Mouse (Mus musculus): ENCODE results near the gene Fam120c. TPM values are rescaled to one million over a fixed set of nuclear protein-coding genes. Genes with fewer than 3 reads are reported as not detected.

The Fam120c gene
- 3.1 and 3.3 TPM in 2 replicates for polyA plus RNA-seq (2015; fragmentation: Nextera tagmentation; extraction: Ambion mirVana)

DNA sequence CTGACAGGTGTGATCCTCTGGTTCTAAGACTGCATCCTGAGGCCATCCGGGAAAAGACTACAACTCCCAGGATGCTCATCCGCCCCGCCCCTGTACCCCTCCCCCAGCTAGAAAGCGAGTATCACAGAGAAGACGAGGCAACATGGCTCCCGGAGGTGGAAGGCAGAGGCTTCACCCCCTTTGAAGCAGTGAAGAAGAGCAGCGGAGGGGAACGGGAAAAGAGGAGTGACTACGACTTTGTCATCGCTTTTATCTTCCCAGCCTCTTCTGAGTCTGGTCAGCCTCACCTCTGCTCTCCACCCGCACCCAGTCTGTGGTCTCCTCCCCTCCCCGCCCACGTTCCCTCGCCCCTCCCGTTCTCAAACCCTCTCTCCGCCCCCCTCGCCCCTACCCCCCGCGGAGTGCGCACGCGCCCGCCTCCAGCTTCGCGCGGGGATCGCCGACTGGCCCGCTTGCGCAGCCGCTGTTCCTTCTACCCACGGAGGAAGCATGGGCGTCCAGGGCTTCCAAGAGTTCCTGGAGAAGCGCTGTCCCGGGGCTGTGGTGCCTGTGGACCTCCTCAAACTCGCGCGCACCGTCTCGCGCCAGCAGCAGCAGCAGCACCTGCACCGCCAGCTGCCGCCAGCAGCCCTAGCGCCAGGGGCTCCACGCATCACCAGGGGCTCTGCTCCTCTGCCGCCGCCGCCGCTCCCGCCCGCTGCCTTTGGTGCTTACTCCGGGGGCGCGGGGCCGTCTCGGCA is at the start of gene Fam120c:
TSS of gene Fam120c (plus strand) at position 415 of the 740 bp plus-strand sequence.
- WGBS: 14% methylated on average over 55 of the region's 56 CpGs
- peak; percentile 95 for ATAC-seq (ENCODE audit: insufficient read depth, low FRiP score)
- H3K9me3 ChIP-seq (replicated peaks; ENCODE audit: control insufficient read depth, low read length): no peaks in the 10 kb centered on the region
- no peaks in the 10 kb centered on the region; the same call in 1 of the 2 replicates for H3K27me3 ChIP-seq (ENCODE audit: control insufficient read depth, insufficient read depth, low read length)
- peak within 1 kb of the TSS; percentile 81 for H3K27ac ChIP-seq (ENCODE audit: low read length)
- H3K4me2 ChIP-seq (ENCODE audit: low read depth, low read length): peak within 1 kb of the TSS; percentile 66
- H3K4me1 ChIP-seq (ENCODE audit: control insufficient read depth, insufficient read depth, low read length): no peaks in the 10 kb centered on the region
- no peaks in the 10 kb centered on the region for H3K36me3 ChIP-seq (ENCODE audit: control insufficient read depth, insufficient read depth, low read length)
- H3K4me3 ChIP-seq (replicated peaks; ENCODE audit: low read length): peak within 1 kb of the TSS; percentile 67
- peak within 1 kb of the TSS; percentile 77 for H3K9ac ChIP-seq (ENCODE audit: low read length)

DNA sequence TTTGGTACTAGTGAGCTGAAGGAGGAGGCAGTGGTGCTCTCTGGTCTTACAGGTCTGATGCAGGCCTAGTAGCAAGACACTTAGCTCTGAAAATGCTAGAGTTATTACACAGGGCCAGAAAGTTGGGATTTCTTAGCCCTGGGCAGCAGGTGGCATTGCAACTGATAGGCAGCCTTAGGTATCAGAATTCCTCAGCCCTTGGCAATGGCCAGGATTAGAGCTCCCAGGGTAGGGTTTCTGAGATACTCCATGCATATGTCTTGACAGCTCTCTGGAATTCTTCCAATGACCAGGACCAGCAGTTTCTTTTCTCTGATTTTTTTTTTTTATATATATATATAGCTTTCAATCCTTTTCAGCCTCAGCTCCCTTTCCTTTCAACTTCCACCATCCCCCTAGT is 45.6 kb upstream of the Fam120c start:
- Histone ChIP-seq H3K4me1 (ENCODE audit: control insufficient read depth, insufficient read depth, low read length) (no peaks in the 10 kb centered on the region), H3K4me2 (ENCODE audit: low read depth, low read length) (no peak overlapping the region), H3K9me3 (replicated peaks; ENCODE audit: control insufficient read depth, low read length) (no peaks in the 10 kb centered on the region), H3K9ac (ENCODE audit: low read length) (no peak overlapping the region), H3K27ac (ENCODE audit: low read length) (no peak overlapping the region), H3K36me3 (ENCODE audit: control insufficient read depth, insufficient read depth, low read length) (no peaks in the 10 kb centered on the region), H3K27me3 (ENCODE audit: control insufficient read depth, insufficient read depth, low read length) (no peaks in the 10 kb centered on the region), H3K4me3 (replicated peaks; ENCODE audit: low read length) (no peak overlapping the region)
- ATAC-seq (ENCODE audit: insufficient read depth, low FRiP score): no peak

DNA sequence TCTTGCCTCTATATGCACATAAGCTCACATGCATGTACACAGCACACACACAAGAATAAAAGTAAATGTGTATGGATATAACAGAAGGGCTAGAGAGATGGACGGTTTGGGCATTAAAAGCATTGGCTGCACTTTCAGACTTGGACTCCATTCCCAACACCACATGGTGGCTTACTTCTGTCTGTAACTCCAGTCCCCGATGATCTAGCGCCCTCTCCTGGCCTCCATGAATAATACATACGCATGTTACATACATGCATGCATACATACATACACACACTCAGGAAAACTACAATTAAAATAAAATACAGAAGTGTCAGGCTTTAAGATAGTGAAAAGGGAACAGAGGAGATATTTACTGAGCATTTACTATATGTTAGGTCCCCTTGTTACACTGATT is 30.2 kb upstream of the Fam120c start:
- H3K9ac ChIP-seq (ENCODE audit: low read length): no peak overlapping the region
- H3K36me3 ChIP-seq (ENCODE audit: control insufficient read depth, insufficient read depth, low read length): no peaks in the 10 kb centered on the region
- H3K27me3 ChIP-seq (ENCODE audit: control insufficient read depth, insufficient read depth, low read length): no peaks in the 10 kb centered on the region
- no peak overlapping the region for H3K4me2 ChIP-seq (ENCODE audit: low read depth, low read length)
- H3K4me3 ChIP-seq (replicated peaks; ENCODE audit: low read length): no peak overlapping the region
- H3K9me3 ChIP-seq (replicated peaks; ENCODE audit: control insufficient read depth, low read length): no peaks in the 10 kb centered on the region
- ATAC-seq (ENCODE audit: insufficient read depth, low FRiP score): no peak
- WGBS: 77% methylated on average over 4 of the region's 4 CpGs
- H3K27ac ChIP-seq (ENCODE audit: low read length): no peak overlapping the region
- no peaks in the 10 kb centered on the region for H3K4me1 ChIP-seq (ENCODE audit: control insufficient read depth, insufficient read depth, low read length)

DNA sequence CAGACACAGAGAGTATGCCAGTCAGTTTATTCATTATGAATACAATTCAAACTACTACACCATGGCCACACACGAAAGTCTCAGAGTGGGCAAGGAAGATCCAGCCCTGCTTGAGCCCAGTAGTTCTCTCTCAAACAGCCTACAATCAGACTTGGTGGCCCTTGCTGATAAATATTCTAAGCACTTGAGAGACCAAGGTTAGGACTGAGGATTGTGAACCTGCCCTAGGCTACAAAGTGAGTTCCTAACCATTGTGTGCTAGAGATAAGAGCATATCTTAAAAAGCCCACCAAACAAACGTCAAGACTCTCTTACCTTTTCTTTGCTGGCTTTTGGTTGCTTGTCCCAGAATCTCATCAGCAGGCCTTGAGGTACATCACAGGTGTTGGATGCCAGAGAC is 10.4 kb upstream of the Fam120c start:
- Histone ChIP-seq H3K9ac (ENCODE audit: low read length) (no peak overlapping the region), H3K4me1 (ENCODE audit: control insufficient read depth, insufficient read depth, low read length) (no peaks in the 10 kb centered on the region), H3K27ac (ENCODE audit: low read length) (no peak overlapping the region), H3K36me3 (ENCODE audit: control insufficient read depth, insufficient read depth, low read length) (no peaks in the 10 kb centered on the region), H3K27me3 (ENCODE audit: control insufficient read depth, insufficient read depth, low read length) (no peaks in the 10 kb centered on the region; the same call in 1 of the 2 replicates), H3K4me2 (ENCODE audit: low read depth, low read length) (no peak overlapping the region), H3K9me3 (replicated peaks; ENCODE audit: control insufficient read depth, low read length) (no peaks in the 10 kb centered on the region), H3K4me3 (replicated peaks; ENCODE audit: low read length) (no peak overlapping the region)
- 62% methylated on average over 2 of the region's 2 CpGs for WGBS
- no peak for ATAC-seq (ENCODE audit: insufficient read depth, low FRiP score)

DNA sequence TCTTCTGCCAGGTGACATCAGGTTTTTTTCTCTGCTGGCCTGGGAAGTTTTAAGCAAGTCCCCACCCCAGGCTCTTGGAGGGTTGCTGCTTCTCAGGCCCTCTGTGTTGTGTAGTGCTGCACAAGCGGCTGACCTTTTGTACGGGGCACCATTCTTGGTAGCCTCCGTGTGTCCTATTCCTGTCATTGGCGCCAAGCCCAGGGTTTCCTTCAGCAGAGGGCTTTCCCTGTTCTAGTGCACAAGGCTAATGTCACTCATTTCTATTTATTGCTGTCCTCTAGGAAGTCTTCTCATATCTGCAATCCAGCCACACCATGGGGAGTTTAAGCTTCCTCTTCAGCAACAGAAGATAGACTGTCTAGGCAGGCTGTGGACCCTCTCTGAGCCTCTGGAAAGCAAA is 6.2 kb upstream of the Fam120c start:
- Histone ChIP-seq H3K4me2 (ENCODE audit: low read depth, low read length) (no peak overlapping the region), H3K4me1 (ENCODE audit: control insufficient read depth, insufficient read depth, low read length) (no peaks in the 10 kb centered on the region), H3K27me3 (ENCODE audit: control insufficient read depth, insufficient read depth, low read length) (no peaks in the 10 kb centered on the region; the same call in 1 of the 2 replicates), H3K9ac (ENCODE audit: low read length) (no peak overlapping the region), H3K9me3 (replicated peaks; ENCODE audit: control insufficient read depth, low read length) (no peaks in the 10 kb centered on the region), H3K27ac (ENCODE audit: low read length) (no peak overlapping the region), H3K36me3 (ENCODE audit: control insufficient read depth, insufficient read depth, low read length) (no peaks in the 10 kb centered on the region), H3K4me3 (replicated peaks; ENCODE audit: low read length) (no peak overlapping the region)
- ATAC-seq (ENCODE audit: insufficient read depth, low FRiP score): no peak
- WGBS: 76% methylated on average over 4 of the region's 4 CpGs

DNA sequence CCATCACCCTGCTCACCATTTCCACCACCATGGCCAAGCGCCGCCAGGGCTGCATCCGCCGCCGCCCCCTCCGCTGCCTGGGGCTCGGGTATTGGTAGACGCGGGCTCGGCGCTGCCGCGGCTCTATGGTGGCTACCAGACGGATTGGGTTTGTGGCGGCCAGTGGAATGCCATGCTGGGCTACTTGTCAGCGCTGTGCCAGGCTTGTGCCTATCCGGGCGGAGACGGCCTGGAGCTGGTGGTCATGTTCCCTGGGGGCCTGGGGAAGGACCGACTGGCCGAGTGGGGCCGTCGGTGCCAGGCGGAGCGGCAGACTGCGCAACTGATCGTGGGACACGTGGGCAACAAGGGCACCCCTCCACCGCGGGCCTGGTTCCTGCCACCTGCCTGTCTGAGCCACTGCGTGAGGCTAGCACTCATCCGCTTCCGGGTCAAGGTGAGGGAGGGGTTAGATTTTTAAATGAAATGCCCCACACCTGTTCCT is 568 bp downstream of the Fam120c start:
- ATAC-seq (ENCODE audit: insufficient read depth, low FRiP score): peak; percentile 49; the same call in 1 of the 2 replicates
- H3K9me3 ChIP-seq (replicated peaks; ENCODE audit: control insufficient read depth, low read length): no peaks in the 10 kb centered on the region
- H3K27me3 ChIP-seq (ENCODE audit: control insufficient read depth, insufficient read depth, low read length): no peaks in the 10 kb centered on the region; the same call in 1 of the 2 replicates
- 19% methylated on average over 22 of the region's 33 CpGs for WGBS
- H3K27ac ChIP-seq (ENCODE audit: low read length): peak overlapping the region; percentile 77
- peak overlapping the region; percentile 66 for H3K4me2 ChIP-seq (ENCODE audit: low read depth, low read length)
- no peaks in the 10 kb centered on the region for H3K36me3 ChIP-seq (ENCODE audit: control insufficient read depth, insufficient read depth, low read length)
- peak overlapping the region; percentile 77 for H3K9ac ChIP-seq (ENCODE audit: low read length)
- H3K4me3 ChIP-seq (replicated peaks; ENCODE audit: low read length): peak overlapping the region; percentile 67
- H3K4me1 ChIP-seq (ENCODE audit: control insufficient read depth, insufficient read depth, low read length): no peaks in the 10 kb centered on the region

DNA sequence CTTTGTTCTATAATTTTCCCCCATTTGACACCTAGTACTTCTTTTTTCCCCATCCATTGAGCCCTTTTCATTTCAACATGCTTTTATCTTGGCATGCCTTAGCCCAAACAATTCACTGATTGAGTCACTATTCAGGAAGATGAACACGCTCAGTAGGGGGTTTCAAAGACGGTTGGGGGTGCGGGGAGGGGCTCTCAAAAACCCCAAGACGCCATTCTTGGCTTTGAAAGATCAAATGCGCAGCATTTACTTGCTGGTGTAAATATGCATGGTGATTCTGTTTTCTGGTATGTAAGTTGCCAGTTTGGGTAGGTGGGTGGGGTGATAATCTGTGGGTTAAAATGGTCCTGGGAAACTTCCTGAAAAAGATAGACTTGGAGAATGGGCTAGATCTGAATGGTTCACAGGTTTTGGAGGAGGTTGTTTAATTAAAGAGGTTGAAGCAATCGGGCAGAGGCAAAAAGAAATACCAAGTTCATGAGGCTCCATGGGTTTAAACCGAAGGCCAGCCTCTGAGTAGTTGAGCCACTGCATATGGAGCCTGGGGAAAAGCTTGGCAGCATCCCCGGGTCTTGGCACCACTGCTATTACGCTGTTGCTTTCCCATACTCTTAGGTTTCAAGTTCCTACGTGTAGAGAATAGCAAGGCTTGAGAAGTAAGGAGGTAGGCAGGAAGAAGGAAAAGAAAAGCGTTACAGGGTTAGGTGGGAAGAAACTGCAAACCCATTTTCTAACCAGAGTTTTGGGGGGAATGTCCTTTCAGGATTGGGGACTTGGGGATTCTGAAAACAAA is 1.6 kb downstream of the Fam120c start:
- ATAC-seq (ENCODE audit: insufficient read depth, low FRiP score): no peak
- H3K27ac ChIP-seq (ENCODE audit: low read length): no peak overlapping the region
- no peaks in the 10 kb centered on the region; the same call in 1 of the 2 replicates for H3K27me3 ChIP-seq (ENCODE audit: control insufficient read depth, insufficient read depth, low read length)
- no peak overlapping the region for H3K9ac ChIP-seq (ENCODE audit: low read length)
- WGBS: 26% methylated on average over 11 of the region's 11 CpGs
- H3K36me3 ChIP-seq (ENCODE audit: control insufficient read depth, insufficient read depth, low read length): no peaks in the 10 kb centered on the region
- no peaks in the 10 kb centered on the region for H3K9me3 ChIP-seq (replicated peaks; ENCODE audit: control insufficient read depth, low read length)
- H3K4me1 ChIP-seq (ENCODE audit: control insufficient read depth, insufficient read depth, low read length): no peaks in the 10 kb centered on the region
- H3K4me3 ChIP-seq (replicated peaks; ENCODE audit: low read length): peak overlapping the region; percentile 67
- peak overlapping the region; percentile 66 for H3K4me2 ChIP-seq (ENCODE audit: low read depth, low read length)

DNA sequence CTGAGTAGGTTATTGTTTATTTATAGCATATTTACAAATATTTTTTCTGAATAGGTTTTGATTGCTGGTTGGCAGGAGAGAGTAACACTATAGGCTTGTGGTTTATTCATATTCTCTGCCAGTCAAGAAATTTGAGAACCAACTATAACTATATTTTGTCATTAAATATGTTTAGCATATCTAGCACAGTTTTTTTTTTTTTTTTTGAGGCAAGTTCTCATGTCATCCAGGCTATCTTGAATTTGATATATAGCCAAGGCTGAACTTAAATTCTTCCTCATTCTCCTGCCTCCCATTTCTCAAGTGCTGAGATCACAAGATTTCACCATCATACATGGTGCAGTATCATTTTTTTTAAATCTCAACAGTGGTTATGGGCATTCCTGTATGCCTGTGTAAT is 3.3 kb downstream of the Fam120c start:
- no peak for ATAC-seq (ENCODE audit: insufficient read depth, low FRiP score)
- no peaks in the 10 kb centered on the region for H3K36me3 ChIP-seq (ENCODE audit: control insufficient read depth, insufficient read depth, low read length)
- no peak overlapping the region for H3K4me2 ChIP-seq (ENCODE audit: low read depth, low read length)
- no peak overlapping the region for H3K9ac ChIP-seq (ENCODE audit: low read length)
- no peak overlapping the region for H3K4me3 ChIP-seq (replicated peaks; ENCODE audit: low read length)
- H3K27me3 ChIP-seq (ENCODE audit: control insufficient read depth, insufficient read depth, low read length): no peaks in the 10 kb centered on the region; the same call in 1 of the 2 replicates
- no peaks in the 10 kb centered on the region for H3K9me3 ChIP-seq (replicated peaks; ENCODE audit: control insufficient read depth, low read length)
- H3K27ac ChIP-seq (ENCODE audit: low read length): no peak overlapping the region
- no peaks in the 10 kb centered on the region for H3K4me1 ChIP-seq (ENCODE audit: control insufficient read depth, insufficient read depth, low read length)

DNA sequence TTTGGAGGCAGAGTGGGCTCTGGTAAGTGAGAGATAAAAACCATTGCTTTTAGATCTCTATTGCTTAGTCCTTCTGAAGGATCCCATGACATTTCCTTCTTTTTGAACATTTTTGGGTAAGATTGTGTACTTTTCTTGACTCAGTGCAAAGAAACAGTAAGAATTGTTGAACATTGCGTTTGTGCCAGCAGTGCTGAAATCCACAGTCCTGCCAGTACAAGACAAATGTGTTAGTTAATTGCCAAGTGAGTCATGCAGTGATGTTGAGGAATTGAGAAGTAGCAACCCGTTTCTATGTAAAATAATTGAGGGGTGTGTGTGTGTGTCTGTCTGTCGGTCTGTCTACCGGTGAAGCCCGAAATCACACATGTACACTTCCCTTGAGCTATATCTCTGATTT is 5.3 kb downstream of the Fam120c start:
- no peak overlapping the region for H3K4me2 ChIP-seq (ENCODE audit: low read depth, low read length)
- no peak for ATAC-seq (ENCODE audit: insufficient read depth, low FRiP score)
- no peak overlapping the region for H3K27ac ChIP-seq (ENCODE audit: low read length)
- H3K9me3 ChIP-seq (replicated peaks; ENCODE audit: control insufficient read depth, low read length): no peaks in the 10 kb centered on the region
- no peaks in the 10 kb centered on the region for H3K36me3 ChIP-seq (ENCODE audit: control insufficient read depth, insufficient read depth, low read length)
- 74% methylated on average over 5 of the region's 5 CpGs for WGBS
- no peaks in the 10 kb centered on the region for H3K4me1 ChIP-seq (ENCODE audit: control insufficient read depth, insufficient read depth, low read length)
- H3K9ac ChIP-seq (ENCODE audit: low read length): no peak overlapping the region
- H3K4me3 ChIP-seq (replicated peaks; ENCODE audit: low read length): no peak overlapping the region
- H3K27me3 ChIP-seq (ENCODE audit: control insufficient read depth, insufficient read depth, low read length): no peaks in the 10 kb centered on the region; the same call in 1 of the 2 replicates
